Mouse (Mus musculus): ENCODE data around the gene Gm28374. TPM values are rescaled to one million over a fixed set of nuclear protein-coding genes. Genes with fewer than 3 reads are reported as not detected.
"Not testable (repeated sequence)": the region's sequence is repeated elsewhere in the genome, so short reads cannot be mapped to it uniquely, and the experiment has no call there.

Gene Gm28374
- polyA plus RNA-seq (2012; ENCODE audit: insufficient read depth, insufficient read length, missing spikeins): 2.0 TPM in 1 of 2 replicates, not detected in the other

DNA sequence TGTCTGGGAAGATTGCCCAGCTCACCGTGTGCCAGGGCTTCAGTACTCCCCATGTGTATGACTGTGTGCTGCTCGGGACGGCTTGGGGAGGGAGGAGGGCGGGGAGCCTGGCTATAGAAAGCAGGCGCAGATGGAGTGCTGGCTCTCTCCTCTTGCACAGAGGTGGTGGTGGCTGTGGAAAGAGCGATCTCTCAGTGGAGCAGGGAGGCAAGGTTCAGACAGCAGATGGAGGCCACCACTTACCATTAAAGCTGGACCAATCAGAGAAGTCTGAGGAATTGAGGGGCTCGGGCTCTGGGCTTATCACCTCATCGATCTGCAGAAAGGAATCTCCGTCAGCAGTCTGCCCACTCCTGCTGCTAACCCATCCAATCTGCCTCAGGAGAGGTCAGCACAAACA lies at the start of gene Gm28374:
TSS of gene Gm28374 (minus strand) at position 101 of the 400 bp plus-strand sequence.
- TF ChIP-seq POLR2A (IDR thresholded peaks at IDR 0.05; ENCODE audit: borderline replicate concordance, low read depth, low read length) (no peak), CTCF (IDR thresholded peaks at IDR 0.05; ENCODE audit: low read depth, low read length) (no peak)
- Histone ChIP-seq H3K27ac (ENCODE audit: insufficient read depth, low read depth, low read length) (no peak within 1 kb of the TSS), H3K4me1 (ENCODE audit: control insufficient read depth, insufficient read depth, low read length) (peaks cover 13% of the 10 kb centered on the region), H3K4me3 (ENCODE audit: insufficient read depth, low read length) (no peak within 1 kb of the TSS)

DNA sequence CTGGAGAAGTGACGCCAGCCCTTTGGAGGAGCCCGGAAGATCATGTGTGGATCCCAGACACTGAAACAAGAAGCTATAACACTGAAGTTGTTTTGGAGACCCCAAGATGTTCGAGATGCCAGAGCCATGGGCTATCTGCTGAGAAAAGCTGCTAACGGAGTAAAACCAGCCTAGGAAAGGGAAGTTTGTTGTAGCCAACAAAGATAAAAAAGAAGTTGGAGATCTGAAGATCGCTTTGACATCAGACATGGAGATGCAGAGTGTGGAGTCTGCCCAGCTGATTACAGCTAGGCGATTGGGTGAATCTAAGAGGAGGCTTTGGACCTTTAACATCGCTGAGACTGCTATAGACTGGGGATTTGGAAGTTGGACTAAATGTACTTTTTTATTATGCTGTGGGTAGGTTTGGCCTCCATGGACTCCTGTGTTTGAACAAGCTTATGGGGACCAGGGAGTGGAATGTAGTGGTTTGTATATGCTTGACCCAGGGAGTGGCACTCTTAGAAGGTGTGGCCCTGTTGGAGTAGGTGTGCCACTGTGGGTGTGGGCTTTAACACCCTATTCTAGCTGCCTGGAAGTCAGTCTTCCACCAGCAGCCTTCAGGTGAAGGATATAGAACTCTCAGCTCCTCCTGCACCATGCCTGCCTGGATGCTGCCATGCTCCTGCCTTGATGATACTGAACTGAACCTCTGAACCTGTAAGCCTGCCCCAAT lies 48.5 kb upstream of the Gm28374 start:
- H3K4me1 ChIP-seq (ENCODE audit: control insufficient read depth, insufficient read depth, low read length); H3K4me3 ChIP-seq (ENCODE audit: insufficient read depth, low read length); H3K27ac ChIP-seq (ENCODE audit: insufficient read depth, low read depth, low read length): not testable (repeated sequence)

DNA sequence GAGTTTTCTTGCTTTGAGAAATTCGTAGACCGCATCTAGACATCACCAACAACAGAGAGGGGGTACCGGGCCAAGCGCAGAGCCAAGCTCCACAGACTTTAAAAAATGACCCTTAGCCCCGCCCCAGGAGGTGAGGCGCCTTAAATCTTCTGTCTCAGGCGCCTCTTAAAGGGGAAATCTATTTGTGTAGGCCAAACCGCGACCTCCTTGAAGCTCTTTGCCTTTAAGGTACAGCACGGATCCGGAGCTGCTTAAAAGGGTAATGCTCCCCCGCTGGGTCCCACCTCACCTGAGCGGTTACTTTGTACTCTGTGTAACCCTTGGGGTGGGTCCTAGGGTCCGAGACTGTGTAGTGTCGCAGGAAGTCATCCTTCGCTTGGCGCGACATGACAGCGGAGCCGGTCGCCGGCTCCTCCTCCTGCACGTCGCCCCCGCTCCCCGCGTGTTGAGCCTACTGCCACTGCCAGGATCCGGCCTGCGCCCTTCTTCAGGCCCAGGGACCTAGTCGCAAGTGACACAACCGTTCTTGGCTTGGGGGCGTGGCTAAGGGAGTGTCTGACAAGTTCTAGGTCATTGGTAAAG lies 45.8 kb upstream of the Gm28374 start, which contains the start of gene Snx15:
TSS of gene Snx15 (minus strand) at position 545 of the 582 bp plus-strand sequence.
- H3K4me1 ChIP-seq (ENCODE audit: control insufficient read depth, insufficient read depth, low read length): peaks cover 5% of the 10 kb centered on the region; the same call in 1 of the 2 replicates

DNA sequence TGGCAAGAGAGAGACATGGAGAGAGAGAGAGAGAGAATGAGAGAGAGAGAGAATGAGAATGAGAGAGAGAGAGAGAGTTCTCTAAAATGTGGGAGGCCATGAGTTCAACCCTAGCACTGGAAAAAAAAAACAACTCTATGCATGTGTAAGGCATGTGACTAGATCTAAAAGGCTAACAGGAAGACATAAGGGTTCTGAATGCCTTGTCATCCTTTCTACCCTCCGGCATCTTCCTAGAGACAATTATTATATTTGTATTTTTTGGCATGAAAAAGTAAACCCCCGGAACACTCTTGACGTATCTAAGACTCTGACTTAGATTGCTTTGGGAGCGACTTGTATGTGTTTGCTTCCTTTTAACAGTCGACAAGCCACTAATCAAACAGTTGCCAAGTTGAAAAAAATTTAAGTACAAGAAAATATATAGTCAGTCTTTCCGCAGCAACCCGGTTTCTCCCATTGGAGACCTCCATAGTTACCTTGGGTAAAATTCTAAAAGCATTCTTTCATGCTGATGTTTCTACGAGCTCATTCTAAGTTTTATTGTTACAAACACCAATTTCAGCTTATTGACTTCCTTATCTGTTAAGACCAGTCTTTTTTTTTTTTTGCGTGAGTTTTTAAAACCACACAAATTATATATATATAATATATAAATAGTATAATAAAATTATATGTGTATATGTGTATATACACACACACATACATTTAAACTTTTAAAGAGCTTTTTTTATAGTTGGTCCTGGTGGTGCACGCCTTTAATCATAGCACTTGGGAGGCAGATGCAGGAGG lies 44.9 kb upstream of the Gm28374 start:
- H3K4me3 ChIP-seq (ENCODE audit: insufficient read depth, low read length): peak overlapping the region; percentile 90
- peak overlapping the region; percentile 95 for H3K27ac ChIP-seq (ENCODE audit: insufficient read depth, low read depth, low read length)
- H3K4me1 ChIP-seq (ENCODE audit: control insufficient read depth, insufficient read depth, low read length): peaks cover 5% of the 10 kb centered on the region; the same call in 1 of the 2 replicates
- TF ChIP-seq POLR2A (IDR thresholded peaks at IDR 0.05; ENCODE audit: borderline replicate concordance, low read depth, low read length) (no peak), CTCF (IDR thresholded peaks at IDR 0.05; ENCODE audit: low read depth, low read length) (no peak)

More for the DNA sequence above, 45.8 kb upstream of the Gm28374 start, which contains the start of gene Snx15:
- peak within 1 kb of the TSS; percentile 95 for H3K27ac ChIP-seq (ENCODE audit: insufficient read depth, low read depth, low read length)
- no peak for TF ChIP-seq CTCF (IDR thresholded peaks at IDR 0.05; ENCODE audit: low read depth, low read length)
- TF ChIP-seq POLR2A (IDR thresholded peaks at IDR 0.05; ENCODE audit: borderline replicate concordance, low read depth, low read length): no peak
- H3K4me3 ChIP-seq (ENCODE audit: insufficient read depth, low read length): peak within 1 kb of the TSS; percentile 90

DNA sequence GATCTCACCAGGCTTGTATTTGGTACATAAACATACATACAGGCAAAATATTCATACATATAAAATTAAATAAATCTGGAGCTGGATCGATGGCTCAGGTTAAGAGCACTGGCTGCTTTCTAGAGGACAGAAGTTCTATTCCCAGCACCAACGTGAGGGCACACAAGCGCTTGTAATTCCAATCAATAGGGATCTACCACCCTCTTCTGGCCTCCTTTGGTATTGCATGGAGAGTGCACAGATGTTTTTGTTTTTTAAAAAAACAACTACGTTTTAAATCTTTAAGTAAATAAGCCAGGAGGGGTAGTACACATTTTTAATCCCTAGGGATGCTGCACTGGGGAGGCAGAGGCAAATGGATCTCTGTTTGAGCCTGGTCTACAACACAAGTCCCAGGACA lies 44.2 kb upstream of the Gm28374 start:
- TF ChIP-seq POLR2A (IDR thresholded peaks at IDR 0.05; ENCODE audit: borderline replicate concordance, low read depth, low read length): no peak
- TF ChIP-seq CTCF (IDR thresholded peaks at IDR 0.05; ENCODE audit: low read depth, low read length): peak; percentile 26; the same call in 1 of the 2 replicates
- no peak overlapping the region for H3K4me3 ChIP-seq (ENCODE audit: insufficient read depth, low read length)
- peaks cover 5% of the 10 kb centered on the region; the same call in 1 of the 2 replicates for H3K4me1 ChIP-seq (ENCODE audit: control insufficient read depth, insufficient read depth, low read length)
- peak overlapping the region; percentile 76 for H3K27ac ChIP-seq (ENCODE audit: insufficient read depth, low read depth, low read length)

DNA sequence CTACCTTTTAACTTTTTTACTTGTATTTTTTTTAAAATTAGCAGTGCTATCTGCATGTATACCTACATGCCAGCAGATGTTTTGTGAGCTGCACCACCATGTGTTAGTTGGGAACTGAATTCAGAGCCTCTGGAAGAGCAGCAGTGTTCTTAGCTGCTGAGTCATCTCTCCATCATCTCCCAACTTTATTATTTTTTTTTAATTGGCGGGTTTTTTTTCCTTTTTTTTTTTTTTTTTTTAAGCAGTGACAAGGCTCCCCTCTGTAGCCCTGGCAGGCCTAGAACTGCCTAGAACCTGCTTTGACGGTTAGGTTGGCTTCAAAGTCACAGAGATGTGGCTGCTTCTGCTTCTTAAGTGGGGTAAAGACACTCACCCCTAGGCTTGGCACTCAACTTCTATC lies 42.8 kb upstream of the Gm28374 start:
- Histone ChIP-seq H3K4me3 (ENCODE audit: insufficient read depth, low read length) (no peak overlapping the region), H3K27ac (ENCODE audit: insufficient read depth, low read depth, low read length) (no peak overlapping the region), H3K4me1 (ENCODE audit: control insufficient read depth, insufficient read depth, low read length) (peaks cover 5% of the 10 kb centered on the region; the same call in 1 of the 2 replicates)
- TF ChIP-seq CTCF (IDR thresholded peaks at IDR 0.05; ENCODE audit: low read depth, low read length) (no peak), POLR2A (IDR thresholded peaks at IDR 0.05; ENCODE audit: borderline replicate concordance, low read depth, low read length) (no peak)

DNA sequence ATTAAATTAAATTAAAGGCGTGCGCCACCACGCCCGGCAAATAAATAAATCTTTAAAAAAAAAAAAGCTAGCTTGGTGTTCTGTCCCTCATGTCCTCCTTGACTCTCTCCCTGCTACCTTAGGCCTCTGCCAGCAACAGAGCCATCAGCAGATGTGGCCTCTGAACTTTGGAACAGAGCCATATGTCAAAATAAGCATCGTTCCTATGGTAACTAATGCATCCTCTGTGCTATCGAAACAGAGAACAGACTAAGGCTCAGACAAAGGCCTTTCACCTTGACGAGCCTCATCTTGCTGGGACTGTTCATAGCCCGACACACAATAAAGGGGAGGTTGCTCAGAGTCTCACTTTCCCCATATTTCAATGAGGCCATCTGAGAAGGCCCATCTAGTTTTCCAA lies 41.3 kb upstream of the Gm28374 start:
- TF ChIP-seq CTCF (IDR thresholded peaks at IDR 0.05; ENCODE audit: low read depth, low read length) (no peak), POLR2A (IDR thresholded peaks at IDR 0.05; ENCODE audit: borderline replicate concordance, low read depth, low read length) (no peak)

DNA sequence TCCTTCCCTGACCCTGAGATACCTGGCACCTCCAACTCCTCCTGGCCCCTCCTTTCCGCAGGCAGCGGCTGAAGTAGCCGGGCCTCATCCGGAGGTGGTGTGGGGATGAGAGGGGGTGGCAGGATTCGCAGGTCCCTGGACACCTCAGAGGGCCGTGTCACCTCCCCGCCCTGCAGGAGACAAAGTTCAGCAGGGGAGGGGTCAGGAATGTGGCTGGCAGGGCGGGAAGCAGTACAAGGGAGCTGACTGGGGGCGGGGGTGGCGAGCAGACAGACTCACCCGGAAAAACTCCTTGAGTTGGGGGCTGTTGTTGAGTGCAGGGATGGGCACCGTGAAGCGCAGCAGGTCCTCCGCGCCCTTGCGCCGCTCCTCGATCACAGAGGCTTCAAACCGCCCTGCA lies 39.7 kb upstream of the Gm28374 start:
- TF ChIP-seq POLR2A (IDR thresholded peaks at IDR 0.05; ENCODE audit: borderline replicate concordance, low read depth, low read length) (no peak), CTCF (IDR thresholded peaks at IDR 0.05; ENCODE audit: low read depth, low read length) (no peak)
- H3K27ac ChIP-seq (ENCODE audit: insufficient read depth, low read depth, low read length): no peak overlapping the region
- peaks cover 5% of the 10 kb centered on the region for H3K4me1 ChIP-seq (ENCODE audit: control insufficient read depth, insufficient read depth, low read length)
- no peak overlapping the region for H3K4me3 ChIP-seq (ENCODE audit: insufficient read depth, low read length)

More for the DNA sequence above, 41.3 kb upstream of the Gm28374 start:
- H3K4me3 ChIP-seq (ENCODE audit: insufficient read depth, low read length): no peak overlapping the region
- peaks cover 2% of the 10 kb centered on the region; the same call in 1 of the 2 replicates for H3K4me1 ChIP-seq (ENCODE audit: control insufficient read depth, insufficient read depth, low read length)
- H3K27ac ChIP-seq (ENCODE audit: insufficient read depth, low read depth, low read length): no peak overlapping the region

DNA sequence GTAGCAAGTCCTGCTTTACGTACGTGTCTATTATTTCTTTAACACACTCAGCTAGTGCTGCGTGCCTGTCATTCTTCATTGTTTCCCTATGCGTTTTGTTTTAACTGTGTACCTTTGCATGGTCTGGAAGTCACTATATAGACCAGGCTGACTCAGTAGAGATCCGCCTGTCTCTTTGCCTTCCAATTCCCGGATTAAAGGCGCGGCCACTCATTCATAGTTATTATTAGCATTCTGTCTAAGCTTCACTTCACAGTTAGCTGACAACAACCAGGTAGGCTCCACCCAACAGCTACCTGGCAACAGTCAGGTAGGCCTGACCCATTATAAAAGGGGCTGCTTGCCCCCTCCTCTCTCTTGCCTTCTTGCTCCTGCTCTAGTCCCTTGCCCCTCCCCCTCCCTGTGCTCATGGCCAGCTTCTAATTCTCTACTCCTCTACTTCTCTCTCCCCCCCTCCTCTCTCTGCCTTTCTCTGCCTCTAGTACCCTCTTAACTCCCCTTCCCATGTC lies 36.7 kb upstream of the Gm28374 start:
- TF ChIP-seq POLR2A (IDR thresholded peaks at IDR 0.05; ENCODE audit: borderline replicate concordance, low read depth, low read length): no peak
- TF ChIP-seq CTCF (IDR thresholded peaks at IDR 0.05; ENCODE audit: low read depth, low read length): no peak
- Histone ChIP-seq H3K4me3 (ENCODE audit: insufficient read depth, low read length) (peak overlapping the region; percentile 97), H3K27ac (ENCODE audit: insufficient read depth, low read depth, low read length) (peak overlapping the region; percentile 93), H3K4me1 (ENCODE audit: control insufficient read depth, insufficient read depth, low read length) (peaks cover 11% of the 10 kb centered on the region)

All from bone marrow macrophage, adult 2 months (primary cell).